Mouse (Mus musculus) erythroblast, embryonic 14.5 days (primary cell): ENCODE results near the gene Hoxb2.

Source experiments
- GATA1 ChIP-seq: IDR thresholded peaks from 2 replicates; pipeline ENCODE4 v1.6.1; 2012; ENCODE audit warnings: low read length, inconsistent platforms, mixed read lengths
- TAL1 ChIP-seq: IDR thresholded peaks from 3 replicates; pipeline ENCODE4 v1.6.1; 2012; ENCODE audit warnings: low read length, inconsistent platforms, mixed read lengths

GRCm38 (mm10) chr11:96322738-96323137 is 27.6 kb upstream of the Hoxb2 start:
- TF ChIP-seq TAL1, result no peak
- no peak for TF ChIP-seq GATA1
